Mouse (Mus musculus) liver, embryonic 14.5 days (tissue): Measurements from ENCODE around the gene Mapre3. TPM values are rescaled to one million over a fixed set of nuclear protein-coding genes. Genes with fewer than 3 reads are reported as not detected.
"Not testable (repeated sequence)": the region's sequence is repeated elsewhere in the genome, so short reads cannot be mapped to it uniquely, and the experiment has no call there.

ENCODE experiments used
- ATAC-seq: fragments of 200-750 bp; cut with Nextera tagmentation; 2 replicates; pipeline ENCODE4 v1.8.0; 2017; ENCODE audit warnings: moderate number of reproducible peaks, mild to moderate bottlenecking, moderate library complexity; ENCODE audit not compliant: insufficient read depth
- DNase-seq, 3 experiments: peaks; one replicate each; pipeline ENCODE4 v3.0.0-alpha.2; 2012 to 2013; ENCODE audit warnings: low read depth in 3 of 3, low spot score in 3 of 3
- H3K27ac ChIP-seq: fragments of 300-500 bp; sonication (generic); 2 replicates; pipeline ENCODE4 v1.5.1; 2014; ENCODE audit warnings: moderate library complexity, mild to moderate bottlenecking, control low read depth, inconsistent platforms
- H3K27me3 ChIP-seq: fragments of 300-500 bp; sonication (generic); 2 replicates; pipeline ENCODE4 v1.6.1; 2014; ENCODE audit warnings: mild to moderate bottlenecking, low read length, moderate library complexity; ENCODE audit not compliant: control insufficient read depth, insufficient read depth
- H3K36me3 ChIP-seq: fragments of 300-500 bp; sonication (generic); replicated peaks from 2 replicates; pipeline ENCODE4 v1.6.1; 2014; ENCODE audit warnings: low read depth; ENCODE audit not compliant: control insufficient read depth, insufficient read depth
- H3K4me1 ChIP-seq, 2 experiments: fragments of 200-500 bp in 1 of 2; fragments of 300-500 bp in 1 of 2; sonication (generic) in 1 of 2; replicated peaks; 2 replicates each; pipeline ENCODE4 v1.6.1; 2012 to 2014; ENCODE audit warnings: antibody characterized with exemption in 1 of 2, inconsistent platforms in 1 of 2, low read length in 1 of 2; ENCODE audit not compliant: control insufficient read depth in 2 of 2, insufficient read depth in 2 of 2
- H3K4me2 ChIP-seq: fragments of 300-500 bp; sonication (generic); 2 replicates; pipeline ENCODE4 v1.6.1; 2014; ENCODE audit warnings: low read depth, mild to moderate bottlenecking, control low read depth, moderate library complexity
- H3K4me3 ChIP-seq, 2 experiments: fragments of 200-500 bp in 1 of 2; fragments of 300-500 bp in 1 of 2; sonication (generic) in 1 of 2; 2 replicates each; pipeline ENCODE4 v1.5.1; 2012 to 2014; ENCODE audit warnings: low read depth in 2 of 2, low read length in 2 of 2, mild to moderate bottlenecking in 2 of 2, control low read depth in 1 of 2, inconsistent platforms in 1 of 2, moderate library complexity in 1 of 2; ENCODE audit not compliant: insufficient read depth in 1 of 2
- H3K9ac ChIP-seq: fragments of 300-500 bp; sonication (generic); replicated peaks from 2 replicates; pipeline ENCODE4 v1.6.1; 2014; ENCODE audit warnings: mild to moderate bottlenecking, control low read depth, moderate library complexity
- H3K9me3 ChIP-seq: fragments of 300-500 bp; sonication (generic); 2 replicates; pipeline ENCODE4 v1.6.1; 2016; ENCODE audit warnings: low read length, mixed read lengths; ENCODE audit not compliant: control insufficient read depth
- CTCF ChIP-seq: IDR thresholded peaks from 2 replicates; pipeline ENCODE4 v1.5.1; 2016; ENCODE audit warnings: antibody characterized with exemption, low read depth, control low read depth
- EP300 ChIP-seq: IDR thresholded peaks from 2 replicates; pipeline ENCODE4 v1.6.1; 2016; ENCODE audit warnings: antibody characterized with exemption, low read depth
- WGBS: fragments of 180-500 bp; shearing (Covaris S2); extraction: QIAGEN DNeasy Blood & Tissue Kit; methylation state at CpG from one replicate; pipeline ENCODE4 v1.1.7; 2014; ENCODE audit not compliant: insufficient replicate concordance; 5-methylcytosine and 5-hydroxymethylcytosine counted together
- polyA plus RNA-seq, 2 experiments: library from polyadenylated mRNA; depleted of rRNA in 1 of 2; stranded (reverse) in 1 of 2; unstranded in 1 of 2; fragments of >200 nt; fragmentation: Nextera tagmentation in 1 of 2; extraction: Ambion mirVana in 1 of 2; gene quantifications; 2 replicates each; pipeline versions ENCODE4 v1.2.1 to v1.2.3; 2012 to 2014

The Mapre3 gene
- polyA plus RNA-seq, 2 experiments: 1.2 to 2.4 TPM

DNA sequence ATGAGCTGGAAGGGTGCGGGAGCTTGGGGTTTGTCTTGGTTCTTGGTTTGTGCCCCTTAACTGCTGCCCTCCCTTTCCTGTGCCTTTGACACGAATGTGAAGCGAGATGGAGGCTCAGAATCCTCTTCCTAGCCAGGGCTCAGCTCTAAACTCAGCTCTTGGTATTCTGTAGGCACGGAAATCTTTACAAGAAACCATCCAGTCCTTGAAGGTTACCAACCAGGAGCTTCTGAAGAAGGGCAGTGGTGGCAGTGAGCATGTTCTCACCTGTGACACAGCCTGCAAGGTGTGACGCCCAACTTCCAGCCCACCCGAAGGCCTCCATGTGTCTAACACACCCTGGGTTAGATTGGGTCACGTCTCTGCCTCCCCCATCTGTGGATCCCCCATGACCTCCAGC lies 59.9 kb downstream of the Mapre3 start:
- Histone ChIP-seq H3K4me1 (peaks cover 3 to 5% of the 10 kb centered on the region in 2 experiments; a peak in 3 of 4 replicates), H3K9me3 (no peaks in the 10 kb centered on the region), H3K9ac (no peak overlapping the region), H3K36me3 (peaks cover 58% of the 10 kb centered on the region), H3K27me3 (no peaks in the 10 kb centered on the region), H3K4me3 (no peak overlapping the region), H3K27ac (no peak overlapping the region), H3K4me2 (no peak overlapping the region)
- 80% methylated on average over 7 of the region's 7 CpGs for WGBS
- DNase-seq: no peak
- no peak for ATAC-seq
- no peak for TF ChIP-seq CTCF
- no peak for TF ChIP-seq EP300

DNA sequence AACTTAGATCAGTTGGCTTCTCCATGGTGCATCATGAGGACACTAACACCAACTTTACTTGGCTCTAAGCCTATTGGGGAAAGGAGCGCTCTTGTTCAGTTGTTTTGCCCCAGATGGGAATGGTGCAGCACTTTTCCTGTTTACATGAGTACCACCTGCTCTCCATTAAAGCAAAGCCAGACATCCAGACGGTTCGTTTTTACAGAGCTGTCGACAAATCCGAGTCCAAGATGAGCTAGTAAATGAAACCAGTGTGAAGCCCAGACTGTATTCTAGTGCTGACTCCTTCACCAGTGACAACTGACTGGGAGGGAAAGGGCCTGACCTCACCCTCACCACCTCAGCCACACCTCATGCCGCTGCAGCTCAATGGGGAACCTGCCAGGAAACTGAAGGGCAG lies 64.2 kb downstream of the Mapre3 start:
- no peak for TF ChIP-seq CTCF
- H3K4me3 ChIP-seq: no peak overlapping the region
- no peaks in the 10 kb centered on the region for H3K27me3 ChIP-seq
- no peak overlapping the region for H3K27ac ChIP-seq
- H3K36me3 ChIP-seq: peaks cover 31% of the 10 kb centered on the region
- ATAC-seq (no peak), DNase-seq (no peak)
- H3K4me2 ChIP-seq: no peak overlapping the region
- no peaks in the 10 kb centered on the region; a peak in 1 of 4 replicates for H3K4me1 ChIP-seq
- no peaks in the 10 kb centered on the region for H3K9me3 ChIP-seq
- 53% methylated on average over 6 of the region's 6 CpGs for WGBS
- H3K9ac ChIP-seq: no peak overlapping the region

DNA sequence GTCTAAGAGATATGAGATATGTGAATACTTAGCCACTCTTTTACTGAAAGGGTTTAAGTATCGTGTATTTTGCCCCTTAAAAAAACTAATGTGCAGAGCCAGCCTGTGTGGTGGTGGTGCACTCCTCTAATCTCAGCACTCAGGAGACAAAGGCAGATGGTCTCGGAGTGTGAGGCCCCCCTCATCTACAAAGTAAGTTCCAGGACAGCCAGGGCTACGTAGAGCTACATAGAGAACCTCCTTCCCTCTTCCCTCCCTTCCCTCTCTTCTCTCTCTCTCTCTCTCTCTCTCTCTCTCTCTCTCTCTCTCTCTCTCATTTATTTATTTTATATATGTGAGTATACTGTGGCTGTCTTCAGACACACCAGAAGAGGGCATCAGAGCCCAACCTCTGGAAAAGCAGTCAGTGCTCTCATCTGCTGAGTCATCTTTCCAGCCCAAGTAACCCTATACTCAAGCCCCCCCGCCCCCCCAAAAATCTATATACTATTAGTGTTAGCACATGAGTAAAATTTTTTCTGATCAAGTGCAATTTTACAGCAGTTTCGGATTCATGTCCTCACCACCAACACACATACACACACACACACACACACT lies 65.0 kb downstream of the Mapre3 start:
- no peaks in the 10 kb centered on the region; a peak in 1 of 4 replicates for H3K4me1 ChIP-seq
- DNase-seq (no peak), ATAC-seq (no peak)
- 64% methylated on average over 5 of the region's 5 CpGs for WGBS
- H3K4me3 ChIP-seq: no peak overlapping the region
- H3K27ac ChIP-seq: no peak overlapping the region
- no peaks in the 10 kb centered on the region for H3K9me3 ChIP-seq
- TF ChIP-seq EP300: no peak
- TF ChIP-seq CTCF: no peak; the same call in 1 of the 2 replicates
- no peak overlapping the region for H3K9ac ChIP-seq
- peaks cover 24% of the 10 kb centered on the region for H3K36me3 ChIP-seq
- no peak overlapping the region for H3K4me2 ChIP-seq
- H3K27me3 ChIP-seq: no peaks in the 10 kb centered on the region

DNA sequence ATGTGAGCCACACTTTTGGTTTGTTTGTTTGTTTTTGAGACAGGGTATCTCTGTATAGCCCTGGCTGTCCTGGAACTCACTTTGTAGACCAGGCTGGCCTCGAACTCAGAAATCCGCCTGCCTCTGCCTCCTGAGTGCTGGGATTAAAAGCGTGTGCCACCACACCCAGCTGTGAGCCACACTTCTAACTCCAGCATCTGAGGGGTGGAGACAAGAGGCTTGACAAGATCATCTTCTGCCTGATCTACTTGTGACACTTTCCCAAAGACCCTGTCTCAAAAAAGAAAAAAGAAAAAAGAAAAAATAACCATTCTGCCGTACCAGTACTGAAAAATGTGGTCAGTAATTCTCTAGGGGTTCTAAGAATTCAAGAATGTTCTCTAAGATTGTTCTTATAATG lies 67.4 kb downstream of the Mapre3 start:
- not testable (repeated sequence) for H3K9me3 ChIP-seq, H3K4me2 ChIP-seq, H3K36me3 ChIP-seq, H3K4me3 ChIP-seq, DNase-seq, H3K27me3 ChIP-seq, H3K9ac ChIP-seq, H3K4me1 ChIP-seq, ATAC-seq, H3K27ac ChIP-seq
- WGBS: 60% methylated on average over 4 of the region's 4 CpGs

DNA sequence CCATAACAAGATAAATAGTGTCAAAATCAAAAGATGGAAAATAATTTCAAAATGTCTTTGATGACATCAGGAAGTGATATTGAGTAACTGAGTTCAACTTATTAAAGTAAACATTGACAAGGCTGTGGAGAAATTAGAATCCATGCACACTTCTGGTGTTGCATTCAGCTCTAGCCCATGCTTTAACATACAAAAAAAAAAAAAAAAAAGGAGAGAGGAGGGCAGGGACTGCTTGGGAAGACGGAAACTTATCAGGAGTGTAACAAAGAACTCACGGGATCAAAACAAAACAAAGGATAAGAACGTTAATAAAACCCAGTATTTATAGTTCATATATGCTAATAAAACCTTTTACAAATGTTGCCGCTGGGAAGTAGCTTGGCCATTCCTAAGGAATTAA lies 71.8 kb downstream of the Mapre3 start:
- TF ChIP-seq CTCF (no peak), EP300 (no peak)
- peak overlapping the region; percentile 67 for H3K4me2 ChIP-seq
- no peak overlapping the region for H3K27ac ChIP-seq

More for the DNA sequence above, 71.8 kb downstream of the Mapre3 start:
- peaks cover 6 to 18% of the 10 kb centered on the region in 2 experiments; a peak in 3 of 4 replicates for H3K4me1 ChIP-seq
- H3K9ac ChIP-seq: no peak overlapping the region
- 59% methylated on average over 4 of the region's 4 CpGs for WGBS
- no peaks in the 10 kb centered on the region for H3K9me3 ChIP-seq
- DNase-seq (no peak), ATAC-seq (no peak)
- H3K4me3 ChIP-seq: no peak overlapping the region; a peak in 1 of 4 replicates
- no peaks in the 10 kb centered on the region for H3K36me3 ChIP-seq
- H3K27me3 ChIP-seq: no peaks in the 10 kb centered on the region
